Mouse (Mus musculus) CD4-positive helper T cell, adult 2 months (primary cell): ENCODE measurements around the gene Srrm2.
A peak's percentile ranks its signal among the peaks of the same experiment; 100 is the strongest.

Experiments
- DNase-seq: peaks from one replicate; pipeline ENCODE4 v3.0.0-alpha.2; 2012; ENCODE audit warnings: low read depth, missing footprints, low spot score

Srrm2 gene

DNA sequence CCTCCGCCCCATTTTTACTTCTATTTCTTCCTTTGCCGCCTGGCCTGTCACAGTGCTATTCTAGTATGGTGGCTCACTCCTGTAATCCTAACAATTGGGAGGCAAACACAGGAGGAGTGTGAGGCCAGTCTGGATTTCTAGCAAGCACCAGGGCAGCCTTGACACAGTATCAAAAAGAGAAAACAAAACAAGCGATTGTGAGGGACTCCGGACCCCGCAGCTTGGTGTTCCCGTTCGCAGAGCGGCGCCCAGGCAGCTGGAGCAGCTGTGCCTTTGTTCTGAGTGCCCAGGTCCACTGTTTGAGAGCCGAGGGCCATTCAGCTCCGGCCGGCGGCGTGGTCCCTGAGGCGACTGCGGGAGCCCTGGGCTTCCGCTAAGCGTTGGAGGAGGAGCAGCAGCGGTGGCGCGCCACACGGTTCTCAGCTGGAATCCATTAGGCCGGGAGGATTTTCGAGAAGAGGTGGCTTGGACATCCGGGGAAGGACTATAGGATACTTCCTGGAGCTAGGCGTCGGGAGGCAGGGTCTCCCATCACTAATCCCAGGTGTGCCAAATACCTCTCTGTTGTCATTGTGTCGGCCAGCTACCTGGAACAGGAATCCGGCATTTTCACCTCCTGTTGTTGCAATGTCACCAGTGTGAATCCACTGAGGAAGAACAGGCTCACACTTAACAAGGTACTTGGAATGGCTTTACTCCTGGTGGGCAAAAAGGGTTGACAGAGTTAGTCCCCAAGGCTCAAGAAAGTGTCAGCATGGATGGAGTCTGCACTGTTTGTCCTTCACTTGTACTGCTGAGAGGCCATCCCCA is at the start of gene Srrm2:
Gene Srrm2 (plus strand): TSS at position 264 of the 810 bp plus-strand sequence.
- peak; percentile 58 for DNase-seq

DNA sequence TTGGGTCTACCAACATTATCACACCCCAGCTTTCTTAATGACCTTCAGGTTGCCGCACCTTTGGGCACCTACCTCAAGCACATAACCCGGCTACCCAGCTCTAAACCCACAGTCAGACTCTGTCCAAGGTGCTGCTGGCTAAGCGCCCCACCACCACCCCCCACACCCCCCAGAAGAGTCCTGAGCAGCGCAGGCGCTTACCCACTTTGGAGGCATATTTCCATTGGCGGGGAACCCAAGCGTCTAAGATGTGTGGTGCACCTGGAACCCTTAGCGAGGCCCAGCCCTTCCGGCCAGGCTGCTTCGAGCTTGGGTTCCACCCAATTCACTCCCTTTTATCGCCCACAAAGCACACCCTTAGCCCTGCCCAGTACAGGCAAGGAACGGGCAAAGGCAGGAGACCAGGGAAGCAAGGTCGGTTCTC is 49.7 kb upstream of the Srrm2 start, which contains the start of gene Paqr4:
Gene Paqr4 (minus strand): TSS at position 270 of the 424 bp plus-strand sequence.
- DNase-seq = no peak

DNA sequence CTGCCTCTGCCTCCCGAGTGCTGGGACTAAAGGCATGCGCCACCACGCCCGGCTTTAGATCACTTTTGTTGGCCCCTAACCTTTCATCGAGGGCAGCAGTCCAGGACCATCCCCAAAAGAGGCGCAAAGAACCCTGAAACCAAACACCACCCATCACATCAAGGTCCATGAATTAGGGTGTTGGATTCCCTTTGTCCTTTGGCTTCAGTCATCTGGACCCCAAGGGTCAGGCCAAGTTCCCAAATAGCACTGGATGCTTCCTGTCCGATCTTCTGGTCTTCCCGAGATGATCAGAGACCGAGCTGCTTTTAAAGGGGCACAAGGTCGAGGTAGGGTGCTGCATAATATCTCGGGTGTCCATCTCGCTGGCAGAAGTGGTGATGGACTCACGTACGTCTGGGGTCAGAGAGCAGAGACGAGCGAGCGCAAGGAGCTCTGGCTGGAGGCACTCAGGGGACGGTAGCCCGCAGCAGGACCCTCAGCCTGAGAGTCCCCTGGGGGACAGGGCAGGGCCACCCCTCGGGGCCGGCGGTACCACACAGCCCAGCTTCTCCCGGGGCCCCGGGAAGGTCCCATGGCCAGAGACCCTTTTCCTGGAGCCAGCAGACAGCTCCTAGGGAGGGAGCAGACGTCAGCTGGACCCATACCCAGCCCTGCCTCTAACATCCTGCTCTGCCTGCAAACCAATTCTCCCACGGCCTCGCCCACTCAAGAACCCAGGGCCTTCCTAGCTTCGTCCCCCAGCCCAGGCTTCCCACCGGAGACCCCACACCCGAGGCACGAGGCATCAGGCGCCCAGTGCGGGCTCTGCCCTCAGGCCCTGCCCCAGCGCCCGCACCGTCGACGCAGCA is 48.7 kb upstream of the Srrm2 start:
- DNase-seq = no peak

DNA sequence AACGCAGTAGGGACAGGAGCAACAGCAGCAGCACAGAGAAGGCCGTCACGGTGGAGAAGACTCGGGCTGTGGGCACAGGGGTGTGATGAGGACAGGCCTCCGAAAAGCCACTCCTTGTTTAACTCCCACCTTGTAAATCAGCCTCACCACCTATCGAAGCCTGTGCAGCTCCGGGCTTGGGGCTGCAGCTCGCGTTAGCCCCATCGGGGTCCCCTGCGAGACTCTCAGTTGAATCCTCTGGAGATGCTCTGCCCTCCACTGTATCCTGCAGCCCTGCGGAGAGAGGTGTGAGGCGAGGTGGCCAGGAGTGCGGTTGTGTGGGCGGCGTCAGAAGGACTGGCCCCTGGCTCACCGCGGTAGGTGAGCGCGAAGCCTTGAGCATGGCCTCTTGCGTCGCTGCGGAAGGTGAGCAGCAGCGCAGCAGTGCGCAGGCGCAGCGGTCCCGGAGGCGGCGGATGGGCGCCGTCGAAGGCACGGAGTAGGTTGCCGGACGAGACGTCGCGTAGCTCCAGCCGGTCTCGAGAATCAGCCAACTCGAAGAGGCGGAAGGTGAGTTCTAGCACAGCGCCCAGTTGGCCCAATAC is 48.0 kb upstream of the Srrm2 start:
- peak; percentile 86 for DNase-seq

DNA sequence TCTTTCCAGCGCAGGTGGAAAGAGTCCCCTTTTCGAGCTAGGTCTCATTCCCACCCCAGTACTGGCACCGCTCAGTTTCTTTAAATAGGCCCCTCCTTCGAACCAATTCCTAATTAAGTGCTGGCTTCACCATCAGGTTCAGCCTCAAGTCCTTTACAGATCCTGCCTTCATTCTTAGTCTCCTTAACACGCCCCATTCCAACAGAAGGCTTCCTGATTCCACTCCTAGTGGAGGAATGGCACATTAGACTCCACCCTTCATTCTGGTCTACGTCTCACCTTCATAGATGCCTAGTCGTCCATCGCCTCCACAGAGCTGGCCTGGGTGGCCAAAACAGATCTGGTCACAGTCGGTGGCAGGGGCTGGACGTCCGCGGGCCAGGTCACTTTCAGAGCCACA is 47.4 kb upstream of the Srrm2 start:
- no peak for DNase-seq

DNA sequence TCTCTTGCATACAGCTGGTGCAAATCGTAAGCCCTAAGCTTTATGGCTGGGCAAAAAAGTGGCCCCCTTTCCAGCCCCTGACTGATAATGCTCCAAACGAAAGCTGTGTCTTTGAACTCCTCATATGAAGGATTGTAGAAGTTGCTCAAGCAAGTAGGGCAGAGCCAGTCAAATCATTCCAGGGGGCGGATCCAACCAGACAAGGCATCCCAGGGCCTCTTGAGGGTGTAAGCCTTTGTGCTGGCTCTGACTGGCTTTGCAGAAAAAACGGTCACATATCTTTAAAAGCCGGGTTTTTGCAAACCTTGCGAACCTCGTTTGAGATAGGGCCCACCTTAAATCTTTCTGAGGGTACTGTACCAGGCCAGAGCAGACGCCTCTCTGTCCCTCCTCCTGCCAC is 46.3 kb upstream of the Srrm2 start:
- no peak for DNase-seq

DNA sequence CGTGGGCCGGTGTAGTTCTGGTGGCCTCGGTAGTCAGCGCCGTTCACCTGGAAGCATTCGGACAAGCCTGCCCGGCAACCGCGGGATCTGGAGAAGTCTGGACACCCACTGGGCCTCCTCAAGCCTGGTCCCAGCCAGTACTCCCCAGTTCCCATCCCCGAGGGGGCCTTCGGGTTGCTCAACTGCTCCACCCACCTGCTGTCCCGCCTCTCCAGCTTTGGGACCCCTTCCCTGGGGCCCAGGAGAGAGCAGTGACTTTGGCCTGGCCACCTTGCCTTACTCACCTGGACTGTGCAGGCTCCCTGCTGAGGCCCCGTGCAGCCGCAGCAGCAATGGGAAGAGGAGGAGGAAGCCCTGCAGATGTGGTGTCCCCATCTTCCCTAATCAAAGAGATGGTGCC is 45.7 kb upstream of the Srrm2 start:
- DNase-seq = no peak

DNA sequence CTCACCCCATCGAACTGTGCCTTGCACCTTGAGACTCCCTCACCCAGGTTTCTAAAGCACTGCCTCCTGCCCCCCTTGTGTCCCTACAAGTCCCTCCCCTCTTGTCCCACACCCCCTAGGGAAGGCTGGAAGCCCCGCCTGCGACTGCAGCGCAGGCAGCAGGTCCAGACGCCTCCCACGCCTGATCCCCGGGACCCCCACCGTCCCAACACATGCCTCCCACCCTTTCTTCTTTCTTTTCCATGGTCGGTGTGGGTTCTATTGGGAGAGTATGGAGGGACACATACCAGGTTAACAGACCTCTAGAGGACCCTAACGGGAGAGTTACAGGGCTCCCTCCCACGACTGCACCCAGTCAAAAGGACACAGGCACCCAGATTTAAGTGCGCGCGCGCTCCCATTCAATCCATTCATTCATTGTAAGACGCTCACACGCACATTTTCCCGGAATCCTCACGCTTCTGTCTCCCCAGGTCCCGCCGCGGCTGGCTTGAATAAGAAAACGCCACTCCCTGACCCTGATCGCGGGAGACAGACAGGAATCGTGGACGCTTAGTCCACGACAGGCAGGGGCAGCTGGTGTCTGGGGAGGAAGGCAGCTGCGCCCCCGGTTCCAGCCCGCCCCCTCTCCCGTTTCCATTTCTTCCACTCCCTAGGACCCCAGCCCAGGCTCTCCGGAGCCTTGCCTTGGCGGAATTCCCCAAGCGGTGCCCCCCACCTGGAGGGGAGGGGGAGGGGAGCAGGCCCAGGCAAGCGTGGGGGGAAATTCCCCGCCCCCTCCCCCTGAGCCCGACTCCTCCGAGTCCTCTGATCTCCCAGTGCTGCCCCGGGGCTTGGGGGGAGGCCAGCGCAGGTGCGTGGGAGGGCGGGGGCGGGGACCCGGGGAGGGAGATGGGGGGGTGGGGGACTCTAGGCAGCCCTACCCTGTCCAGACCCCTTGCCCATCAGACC is 44.8 kb upstream of the Srrm2 start, which contains the start of gene Kremen2:
Gene Kremen2 (minus strand): TSS at position 533 of the 951 bp plus-strand sequence.
- DNase-seq = peak; percentile 34

DNA sequence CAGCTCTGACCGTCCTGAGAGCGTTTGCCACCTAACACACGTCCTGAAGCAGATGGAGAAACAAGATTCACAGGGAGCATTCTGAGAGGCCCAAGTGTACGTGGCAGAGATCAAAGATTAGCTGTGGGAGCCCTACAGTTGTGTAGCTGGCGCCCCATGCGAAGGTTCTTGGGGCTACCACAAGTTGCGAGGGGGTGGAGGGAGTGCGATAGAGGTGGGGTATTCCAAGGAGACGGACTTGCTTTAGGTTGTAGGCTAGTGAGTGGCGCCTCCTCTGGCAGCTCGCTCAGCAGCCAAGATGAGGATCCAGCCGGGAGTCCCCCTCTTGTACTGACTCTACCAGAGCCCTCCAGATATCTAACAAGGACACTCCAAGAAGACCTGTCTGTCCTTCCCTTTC is 44.0 kb upstream of the Srrm2 start:
- peak; percentile 56 for DNase-seq

DNA sequence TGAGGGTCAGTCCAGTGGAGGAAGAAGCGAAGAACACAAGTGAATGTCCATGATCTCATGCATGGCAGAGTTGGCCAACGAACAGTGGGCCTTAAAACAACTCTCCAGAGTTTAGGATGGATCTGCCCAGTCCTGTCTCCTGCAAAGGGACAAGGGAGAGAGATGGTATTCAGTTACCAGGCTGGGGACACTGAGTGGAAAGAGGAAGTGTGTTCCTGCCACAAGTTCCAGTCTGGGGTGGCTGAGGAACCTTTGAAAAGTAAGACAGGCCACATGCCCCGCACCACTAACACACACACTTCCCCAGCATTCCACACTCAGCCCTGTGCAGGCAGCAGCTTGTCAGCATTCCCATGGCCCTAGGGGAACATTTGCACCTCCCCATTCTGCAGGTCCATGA is 43.6 kb upstream of the Srrm2 start:
- DNase-seq = no peak

DNA sequence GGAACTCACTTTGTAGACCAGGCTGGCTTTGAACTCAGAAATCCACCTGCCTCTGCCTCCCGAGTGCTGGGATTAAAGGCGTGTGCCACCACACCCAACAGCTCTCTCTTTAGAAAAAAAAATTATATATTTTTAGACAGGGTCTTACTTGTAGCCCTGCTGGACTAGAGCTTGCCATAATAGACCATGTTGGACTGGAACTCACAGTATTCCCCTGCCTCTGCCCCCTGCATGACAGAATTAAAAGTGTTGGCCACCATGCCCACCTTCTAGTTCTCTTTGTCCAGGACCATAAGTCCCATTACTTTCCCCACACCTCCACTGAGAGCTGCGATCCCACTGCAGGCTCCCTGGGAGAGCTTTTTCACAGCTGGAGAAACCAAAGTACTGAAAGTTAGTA is 42.9 kb upstream of the Srrm2 start:
- no peak for DNase-seq

DNA sequence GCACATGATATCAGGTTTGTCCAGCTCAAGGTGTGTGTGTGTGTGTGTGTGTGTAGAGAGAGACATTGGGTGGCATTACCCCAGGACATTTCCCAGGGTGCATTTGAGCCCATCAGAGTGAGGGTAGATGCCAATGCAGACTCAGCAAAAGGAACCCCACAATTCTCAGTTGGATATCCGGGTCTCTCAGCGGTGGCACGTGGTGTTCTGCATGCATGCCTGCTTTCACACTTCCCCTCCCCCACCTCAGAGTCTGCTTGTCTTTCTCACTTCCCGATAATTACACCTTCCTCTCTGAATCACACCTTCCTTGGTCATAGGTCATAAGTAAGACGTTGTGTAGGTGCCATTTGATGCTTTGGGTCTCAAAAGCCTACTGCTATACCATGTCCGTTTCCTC is 42.3 kb upstream of the Srrm2 start:
- peak; percentile 53 for DNase-seq

DNA sequence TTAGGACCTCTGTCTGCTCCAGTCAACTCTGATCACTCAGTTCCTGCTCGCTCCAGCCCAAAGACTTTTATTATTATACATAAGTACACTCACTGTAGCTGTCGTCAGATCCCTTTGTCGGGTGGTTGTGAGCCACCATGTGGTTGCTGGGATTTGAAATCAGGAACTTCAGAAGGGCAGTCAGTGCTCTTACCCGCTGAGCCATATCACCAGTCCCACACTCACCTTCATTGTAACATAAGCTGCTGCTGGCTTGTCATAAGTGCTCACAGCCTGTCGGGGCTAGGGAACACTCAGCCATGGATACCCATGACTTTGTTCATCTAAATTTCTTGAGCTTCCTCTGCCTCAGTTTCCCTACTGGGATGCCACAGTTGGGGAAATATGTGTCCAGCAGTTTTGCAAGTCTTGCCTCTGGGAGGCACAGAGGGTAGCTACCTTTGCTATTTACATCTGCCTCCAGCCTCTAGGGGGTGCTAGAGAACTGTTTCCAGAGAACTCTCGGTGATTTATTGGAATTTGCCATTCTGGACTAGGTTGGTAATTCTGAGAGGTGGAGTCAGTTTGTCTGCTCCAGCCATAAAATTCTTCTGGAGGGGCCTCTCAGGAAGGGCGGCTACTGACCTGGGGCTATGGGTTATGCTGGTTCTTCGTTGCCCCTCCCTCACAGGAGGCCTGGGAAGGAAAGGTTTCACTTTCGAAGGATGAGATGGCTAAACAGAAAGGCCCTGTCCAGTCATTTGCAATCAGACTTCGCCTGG is 41.5 kb upstream of the Srrm2 start:
- peak; percentile 79 for DNase-seq

DNA sequence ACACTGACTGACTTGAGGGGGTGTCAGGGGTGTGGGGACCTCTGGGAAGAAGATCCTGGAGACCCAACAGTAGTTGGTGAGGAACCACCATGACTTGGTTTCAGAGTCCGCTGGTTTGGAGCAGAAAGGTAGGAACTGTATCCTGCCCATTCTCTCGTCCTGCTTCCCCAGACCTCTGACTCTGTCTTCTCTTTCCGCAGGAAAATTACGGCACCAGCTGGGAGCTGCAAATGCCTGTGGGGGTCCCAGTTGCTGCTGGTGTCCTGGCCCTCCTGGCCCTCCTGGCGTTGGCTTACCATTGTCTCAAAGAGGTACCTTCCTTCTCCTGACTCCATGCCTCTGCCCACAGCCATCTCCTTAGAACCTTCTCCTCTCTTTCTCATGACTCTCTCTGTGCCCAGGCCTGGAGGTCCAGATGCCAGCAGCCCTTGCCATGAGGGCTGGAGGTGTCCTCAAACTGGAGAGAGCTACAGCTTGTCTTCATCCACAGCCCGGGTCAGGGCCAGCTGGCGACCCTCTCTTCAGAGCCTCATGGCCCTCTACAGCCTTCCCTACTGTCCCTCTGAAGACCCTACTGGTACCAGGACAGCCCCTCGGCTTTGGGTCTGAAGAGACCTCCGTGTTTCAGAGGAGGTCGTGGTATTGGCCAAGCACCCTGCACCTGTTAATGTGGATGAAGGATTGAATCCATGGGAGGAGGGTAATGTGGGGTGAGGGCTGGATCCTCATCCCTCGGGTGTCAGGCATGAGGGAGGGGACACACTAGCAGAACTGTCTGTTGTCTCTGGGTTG is 40.7 kb upstream of the Srrm2 start:
- no peak for DNase-seq

DNA sequence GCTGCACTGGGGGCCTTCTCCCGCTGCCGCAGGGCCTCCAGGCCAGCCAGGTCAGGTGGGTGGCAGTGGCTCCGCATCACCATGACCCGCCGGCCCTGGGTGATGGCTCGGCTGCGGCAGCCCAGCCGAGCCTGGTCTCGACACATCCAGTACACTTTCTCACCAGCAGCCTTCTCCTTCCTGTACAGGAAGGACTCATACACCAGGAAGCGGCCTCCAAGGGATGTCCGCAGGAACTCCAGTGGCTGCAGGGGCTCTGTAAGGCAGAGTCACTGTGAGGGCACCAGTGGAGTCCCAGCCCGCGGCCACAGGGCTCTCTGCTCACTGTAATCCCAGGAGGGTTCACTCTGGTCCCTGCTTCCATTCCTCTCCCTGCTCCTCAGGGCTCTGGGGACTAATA is 34.6 kb upstream of the Srrm2 start:
- DNase-seq = no peak

DNA sequence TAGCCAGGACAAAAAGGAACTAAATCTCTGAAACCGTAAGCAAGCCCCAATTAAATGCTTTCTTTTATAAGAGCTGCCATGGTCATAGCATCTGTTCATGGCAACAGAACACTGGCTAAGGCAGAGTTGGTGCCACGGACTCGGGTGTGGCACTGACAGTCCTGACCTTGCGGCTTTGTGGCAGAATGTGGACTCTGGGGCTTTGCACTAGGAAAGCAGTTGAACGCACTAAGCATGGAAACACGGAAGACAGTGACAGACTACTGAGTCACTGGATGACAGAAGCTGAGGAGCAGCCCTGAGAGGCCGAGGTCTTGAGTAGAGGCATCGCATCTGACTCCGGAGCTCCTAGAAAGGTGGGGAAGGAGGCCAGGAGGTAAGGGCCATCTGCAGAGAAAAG is 32.8 kb upstream of the Srrm2 start:
- DNase-seq = no peak

DNA sequence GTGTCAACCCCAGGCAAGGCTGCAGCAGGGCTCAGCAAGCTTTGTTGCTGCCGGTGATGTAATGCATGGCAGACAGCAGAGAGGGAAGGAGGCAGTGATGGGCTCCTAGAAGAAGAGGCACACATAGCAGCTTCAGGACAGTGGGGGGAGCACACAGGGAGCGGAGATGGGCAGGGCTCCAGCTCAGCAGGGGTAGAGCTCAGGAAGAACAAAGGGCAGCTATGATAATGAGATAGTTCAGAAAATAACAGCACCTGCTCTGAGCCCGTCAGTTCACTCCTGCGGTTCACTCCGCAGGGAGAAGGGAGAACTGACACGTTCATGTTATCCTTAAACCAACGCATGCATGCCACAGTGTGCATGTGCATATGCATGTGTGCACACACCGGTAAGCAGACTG is 31.5 kb upstream of the Srrm2 start:
- no peak for DNase-seq

DNA sequence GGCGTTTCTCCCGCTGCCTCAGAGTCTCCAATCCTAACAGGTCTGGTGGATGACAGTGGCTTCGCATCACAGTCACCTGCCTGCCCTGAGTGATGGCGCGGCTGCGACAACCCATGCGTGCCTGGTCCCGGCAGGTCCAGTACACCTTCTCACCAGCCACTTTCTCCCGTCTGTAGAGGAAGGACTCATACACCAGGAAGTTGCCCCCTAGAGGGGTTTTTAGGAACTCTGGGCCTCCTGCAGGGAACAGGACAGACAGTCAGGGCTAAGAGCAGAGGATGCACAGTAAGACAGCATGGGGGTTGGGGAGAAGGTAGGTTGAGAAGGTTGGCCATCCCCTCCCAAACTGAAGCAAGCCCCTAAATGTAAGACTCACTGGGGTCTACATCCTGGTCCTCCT is 30.1 kb upstream of the Srrm2 start:
- DNase-seq = no peak

DNA sequence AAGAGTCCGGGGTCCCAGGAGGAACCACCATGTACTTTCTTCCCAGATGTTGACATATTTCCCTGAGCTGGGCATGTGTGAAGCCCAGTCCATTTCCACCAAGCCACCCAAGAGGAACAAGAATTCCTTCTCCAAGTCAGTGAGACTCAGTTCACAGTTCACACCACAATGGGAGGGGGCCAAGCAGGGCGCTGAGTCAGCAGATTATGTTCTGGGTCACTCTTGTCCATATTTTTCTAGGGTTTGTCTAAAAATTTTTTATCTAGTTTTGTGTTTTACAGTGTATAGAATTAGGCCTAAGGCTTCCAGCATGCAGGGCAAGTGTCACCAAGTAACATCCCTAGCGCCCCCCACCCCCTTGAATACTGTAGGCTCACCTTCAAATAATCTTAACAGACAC is 29.2 kb upstream of the Srrm2 start:
- DNase-seq = no peak

DNA sequence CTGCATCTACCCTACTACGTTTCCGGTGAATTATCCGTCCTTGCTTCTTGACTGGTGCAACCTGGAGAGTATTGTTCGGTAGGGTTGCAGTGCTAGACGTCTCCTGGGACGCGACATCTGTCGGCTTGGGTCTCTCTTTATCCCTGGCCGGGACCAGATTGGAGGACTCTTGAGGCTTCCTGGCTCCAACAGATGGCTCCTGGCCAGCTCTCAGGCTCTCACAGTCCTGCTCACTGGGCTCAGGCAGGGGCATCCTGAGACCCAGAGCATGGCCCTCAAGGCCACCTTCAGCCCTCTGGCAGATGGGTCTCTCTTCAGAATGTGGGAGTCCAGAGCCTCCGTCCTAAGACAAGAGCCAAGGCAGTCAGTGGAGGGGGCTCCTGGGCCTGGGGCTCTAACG is 27.4 kb upstream of the Srrm2 start:
- DNase-seq = no peak
